Mouse (Mus musculus): ENCODE measurements around the gene Btbd11. TPM values are rescaled to one million over a fixed set of nuclear protein-coding genes. Genes with fewer than 3 reads are reported as not detected.
"Not testable (repeated sequence)": the region's sequence is repeated elsewhere in the genome, so short reads cannot be mapped to it uniquely, and the experiment has no call there.

Btbd11 gene
- polyA plus RNA-seq, 1 experiment from 2014 or later = 9.1 TPM

GRCm38 (mm10) chr10:85682446-85682845 is 295.8 kb downstream of the Btbd11 start:
- H3K27ac ChIP-seq = no peak overlapping the region
- 94% methylated on average over 9 of the region's 9 CpGs for WGBS
- no peaks in the 10 kb centered on the region for H3K4me1 ChIP-seq
- H3K27me3 ChIP-seq = peaks cover 2% of the 10 kb centered on the region; the same call in 1 of the 2 replicates
- H3K4me3 ChIP-seq (replicated peaks) = no peak overlapping the region
- no peaks in the 10 kb centered on the region for H3K36me3 ChIP-seq (replicated peaks)
- H3K9me3 ChIP-seq = no peaks in the 10 kb centered on the region
- no peak overlapping the region for H3K9ac ChIP-seq
- ATAC-seq (ENCODE audit: low FRiP score) = no peak
- H3K4me2 ChIP-seq = no peak overlapping the region

GRCm38 (mm10) chr10:85694429-85694828 is 307.8 kb downstream of the Btbd11 start:
- WGBS = 71% methylated on average over 2 of the region's 2 CpGs
- ATAC-seq (ENCODE audit: low FRiP score); H3K9ac ChIP-seq: not testable (repeated sequence)

GRCm38 (mm10) chr10:85699721-85700120 is 313.1 kb downstream of the Btbd11 start:
- H3K4me3 ChIP-seq (replicated peaks) = no peak overlapping the region
- H3K4me1 ChIP-seq = no peaks in the 10 kb centered on the region
- ATAC-seq (ENCODE audit: low FRiP score) = no peak
- H3K27ac ChIP-seq = no peak overlapping the region
- H3K27me3 ChIP-seq = no peaks in the 10 kb centered on the region
- H3K9ac ChIP-seq = no peak overlapping the region
- H3K36me3 ChIP-seq (replicated peaks) = no peaks in the 10 kb centered on the region
- no peaks in the 10 kb centered on the region for H3K9me3 ChIP-seq
- no peak overlapping the region for H3K4me2 ChIP-seq

More at GRCm38 (mm10) chr10:85694429-85694828, 307.8 kb downstream of the Btbd11 start:
- not testable (repeated sequence) for H3K9me3 ChIP-seq; H3K4me3 ChIP-seq (replicated peaks); H3K36me3 ChIP-seq (replicated peaks); H3K4me2 ChIP-seq; H3K27me3 ChIP-seq; H3K4me1 ChIP-seq; H3K27ac ChIP-seq

- WGBS = 91% methylated on average over 4 of the region's 4 CpGs
- H3K9me3 ChIP-seq; H3K4me2 ChIP-seq; H3K27me3 ChIP-seq; H3K4me3 ChIP-seq (replicated peaks); ATAC-seq (ENCODE audit: low FRiP score); H3K9ac ChIP-seq; H3K27ac ChIP-seq; H3K4me1 ChIP-seq; H3K36me3 ChIP-seq (replicated peaks): not testable (repeated sequence)
Observed at GRCm38 (mm10) chr10:85709790-85710189, 323.2 kb downstream of the Btbd11 start.

Other genes with a start within 250 kb of the Btbd11 start
- gene Cry1, start 201.8 kb upstream of the Btbd11 start, polyA plus RNA-seq (2016; fragmentation: Nextera tagmentation; extraction: Ambion mirVana) = 36.0 and 37.4 TPM in 2 replicates